In genomic region chr2:38286733-38287551, GRCm38 (mm10) we compare ENCODE assay signal across 8 mouse cellular contexts. TPM values are rescaled to one million over a fixed set of nuclear protein-coding genes. Genes with fewer than 3 reads are reported as not detected.
A peak's percentile ranks its signal among the peaks of the same experiment; 100 is the strongest.
DNase-seq lines count a peak whose midpoint lies in the region; ATAC-seq lines count a peak whose summit lies in the region.

TSS of gene Dennd1a (minus strand) at chr2:38287390.

- H3K4me3 ChIP-seq in hindbrain, embryonic 15.5 days: peak within 1 kb of the TSS; percentile 98

- no peaks in the 10 kb centered on the region for H3K9me3 ChIP-seq in hindbrain, embryonic 15.5 days

- under 1% methylated on average over 80 of the region's 81 CpGs for WGBS in hindbrain, embryonic 15.5 days

- peak within 1 kb of the TSS; percentile 82 for H3K9ac ChIP-seq in hindbrain, embryonic 15.5 days

- peak; percentile 81 for DNase-seq in R1 (ENCODE audit: low read depth, low spot score)
- DNase-seq in cerebellum, postnatal 25 days: peak; percentile 89 to 93
- DNase-seq in frontal cortex, postnatal 36 days (ENCODE audit: low spot score in 2 of 2): peak; percentile 82 to 84
- DNase-seq in left cerebral cortex, adult 11 months (ENCODE audit: low spot score): peak; percentile 63
- DNase-seq in lung, postnatal 4 days: peak; percentile 91 to 94
- peak; percentile 77 for DNase-seq in retina, postnatal 7 days (ENCODE audit: low read depth, low spot score)
- peak; percentile 77 for DNase-seq in urinary bladder, adult 2 months (ENCODE audit: low spot score)

- H3K27ac ChIP-seq in hindbrain, embryonic 15.5 days (replicated peaks): peak within 1 kb of the TSS; percentile 88

- H3K4me1 ChIP-seq in hindbrain, embryonic 15.5 days (replicated peaks): peaks cover 20% of the 10 kb centered on the region

- ATAC-seq in hindbrain, embryonic 15.5 days (ENCODE audit: low FRiP score, low read depth): peak; percentile 94

- H3K4me2 ChIP-seq in hindbrain, embryonic 15.5 days: peak within 1 kb of the TSS; percentile 60

- H3K36me3 ChIP-seq in hindbrain, embryonic 15.5 days: no peaks in the 10 kb centered on the region

- H3K27me3 ChIP-seq in hindbrain, embryonic 15.5 days: 0 out of 2 replicates have a peak, but pooled peaks cover 3% of the 10 kb centered on the region

RNA-seq across cellular contexts. Expression of gene Dennd1a, which starts in this region (rescaled TPM):
- 23.0 and 24.5 TPM in 2 replicates for polyA plus RNA-seq in hindbrain, embryonic 15.5 days (2015; fragmentation: Nextera tagmentation; extraction: Ambion mirVana)
- polyA plus RNA-seq in urinary bladder, adult 2 months (2012; rRNA removed): 7.2 and 13.8 TPM in 2 replicates

Comparison
In these comparisons a context has a peak if more than half of its experiments do, and no peak if none do; other contexts are left out.
1. Peak in every context shown above with its lines: DNase-seq, ATAC-seq, H3K4me3 ChIP-seq and H3K27ac ChIP-seq.